Mouse (Mus musculus) lung, adult 2 months (tissue): ENCODE measurements around the gene Uqcc2.

Source experiments
- CTCF ChIP-seq: fragments of 200-500 bp; IDR thresholded peaks from 2 replicates; pipeline ENCODE4 v1.5.1; 2011; ENCODE audit warnings: mild to moderate bottlenecking, low read length, control low read depth; ENCODE audit not compliant: insufficient read depth
- POLR2A ChIP-seq: fragments of 200-500 bp; IDR thresholded peaks from 2 replicates; pipeline ENCODE4 v1.6.1; 2011; ENCODE audit warnings: low read depth, mild to moderate bottlenecking, control low read depth, low read length, borderline replicate concordance; ENCODE audit errors: extremely low read depth

- no peak for TF ChIP-seq CTCF
- no peak for TF ChIP-seq POLR2A
These were observed 46.1 kb upstream of the Uqcc2 start for GRCm38 (mm10) chr17:27179681-27180280.
